Mouse (Mus musculus) kidney, adult 2 months (tissue): ENCODE data around the gene Rbm28. TPM values are rescaled to one million over a fixed set of nuclear protein-coding genes. Genes with fewer than 3 reads are reported as not detected.

Source experiments
- DNase-seq: peaks from one replicate; pipeline ENCODE4 v3.0.0; 2021
- H3K27ac ChIP-seq: fragments of 200-500 bp; 2 replicates; pipeline ENCODE4 v1.5.1; 2012; ENCODE audit warnings: low read depth, low read length, control low read depth, inconsistent platforms; ENCODE audit not compliant: insufficient read depth
- H3K27me3 ChIP-seq: fragments of 200-500 bp; replicated peaks from 2 replicates; pipeline ENCODE4 v1.6.1; 2012; ENCODE audit warnings: mild to moderate bottlenecking, moderate library complexity, low read length, inconsistent platforms; ENCODE audit not compliant: control insufficient read depth, insufficient read depth
- H3K36me3 ChIP-seq: fragments of 200-500 bp; 2 replicates; pipeline ENCODE4 v1.6.1; 2012; ENCODE audit warnings: mild to moderate bottlenecking, moderate library complexity, low read length, inconsistent platforms; ENCODE audit not compliant: control insufficient read depth, insufficient read depth
- H3K4me1 ChIP-seq: fragments of 200-500 bp; 2 replicates; pipeline ENCODE4 v1.6.1; 2011; ENCODE audit warnings: low read length; ENCODE audit not compliant: control insufficient read depth, insufficient read depth
- H3K4me3 ChIP-seq: fragments of 200-500 bp; 2 replicates; pipeline ENCODE4 v1.5.1; 2011; ENCODE audit warnings: mild to moderate bottlenecking, low read depth, low read length, control low read depth; ENCODE audit not compliant: insufficient read depth
- CTCF ChIP-seq: fragments of 200-500 bp; conservative IDR thresholded peaks from 2 replicates; pipeline ENCODE4 v1.5.1; 2011; ENCODE audit warnings: low read depth, mild to moderate bottlenecking, control low read depth, low read length, moderate library complexity, mixed read lengths; ENCODE audit not compliant: insufficient read depth, insufficient read length
- POLR2A ChIP-seq: fragments of 200-500 bp; IDR thresholded peaks from one replicate; pipeline ENCODE4 v1.6.1; 2011; ENCODE audit warnings: low read depth, low read length, control low read depth
- WGBS: fragments of 180-500 bp; shearing (Covaris S2); methylation state at CpG from one replicate; pipeline ENCODE4 v1.1.7; 2018; 5-methylcytosine and 5-hydroxymethylcytosine counted together
- polyA plus RNA-seq: library from polyadenylated mRNA; depleted of rRNA; stranded (reverse); fragments of >200 nt; gene quantifications from 2 replicates; pipeline ENCODE4 v1.2.3, GENCODE M21; 2012

Rbm28 gene
- polyA plus RNA-seq, 1 experiment = 6.1 TPM

- no peak for DNase-seq
- Histone ChIP-seq H3K4me1 (no peaks in the 10 kb centered on the region; the same call in 1 of the 2 replicates), H3K4me3 (no peak overlapping the region), H3K36me3 (no peaks in the 10 kb centered on the region), H3K27me3 (no peaks in the 10 kb centered on the region), H3K27ac (no peak overlapping the region)
- no peak for TF ChIP-seq POLR2A
- TF ChIP-seq CTCF = no peak
- 68% methylated on average over 3 of the region's 3 CpGs for WGBS
Observed at GRCm38 (mm10) chr6:29200496-29200895, 35.7 kb upstream of the Rbm28 start.

GRCm38 (mm10) chr6:29199223-29199855 lies 34.5 kb upstream of the Rbm28 start:
- no peak overlapping the region for H3K27ac ChIP-seq
- 43% methylated on average over 8 of the region's 8 CpGs for WGBS
- no peak for TF ChIP-seq POLR2A
- no peak for TF ChIP-seq CTCF
- no peaks in the 10 kb centered on the region for H3K36me3 ChIP-seq
- no peak for DNase-seq
- H3K4me3 ChIP-seq = no peak overlapping the region
- no peaks in the 10 kb centered on the region for H3K27me3 ChIP-seq
- no peaks in the 10 kb centered on the region; the same call in 1 of the 2 replicates for H3K4me1 ChIP-seq

- Histone ChIP-seq H3K4me1 (no peaks in the 10 kb centered on the region; the same call in 1 of the 2 replicates), H3K36me3 (no peaks in the 10 kb centered on the region), H3K4me3 (no peak overlapping the region), H3K27me3 (no peaks in the 10 kb centered on the region), H3K27ac (no peak overlapping the region)
- WGBS = 14% methylated on average over 25 of the region's 25 CpGs
- TF ChIP-seq POLR2A (no peak), CTCF (peak; percentile 92)
- peak; percentile 94 for DNase-seq
Observed at GRCm38 (mm10) chr6:29198309-29199222, 33.8 kb upstream of the Rbm28 start.

GRCm38 (mm10) chr6:29195846-29196698 lies 31.3 kb upstream of the Rbm28 start:
- H3K27me3 ChIP-seq = no peaks in the 10 kb centered on the region
- WGBS = 82% methylated on average over 5 of the region's 5 CpGs
- no peaks in the 10 kb centered on the region for H3K36me3 ChIP-seq
- DNase-seq = peak; percentile 60
- TF ChIP-seq POLR2A = no peak
- TF ChIP-seq CTCF = no peak
- H3K27ac ChIP-seq = no peak overlapping the region
- no peak overlapping the region for H3K4me3 ChIP-seq
- no peaks in the 10 kb centered on the region; the same call in 1 of the 2 replicates for H3K4me1 ChIP-seq

GRCm38 (mm10) chr6:29195146-29195545 lies 30.3 kb upstream of the Rbm28 start:
- Histone ChIP-seq H3K4me3 (no peak overlapping the region), H3K27ac (no peak overlapping the region), H3K36me3 (no peaks in the 10 kb centered on the region), H3K27me3 (no peaks in the 10 kb centered on the region), H3K4me1 (no peaks in the 10 kb centered on the region; the same call in 1 of the 2 replicates)
- TF ChIP-seq CTCF (no peak), POLR2A (no peak)
- WGBS = 93% methylated on average over 5 of the region's 5 CpGs
- no peak for DNase-seq

GRCm38 (mm10) chr6:29193961-29194750 lies 29.4 kb upstream of the Rbm28 start:
- TF ChIP-seq POLR2A (no peak), CTCF (no peak)
- Histone ChIP-seq H3K27me3 (no peaks in the 10 kb centered on the region), H3K4me3 (no peak overlapping the region), H3K27ac (no peak overlapping the region), H3K36me3 (no peaks in the 10 kb centered on the region), H3K4me1 (no peaks in the 10 kb centered on the region; the same call in 1 of the 2 replicates)
- DNase-seq = peak; percentile 71
- 65% methylated on average over 15 of the region's 15 CpGs for WGBS
